Mouse (Mus musculus) gastrocnemius, postnatal 10 days (tissue): Measurements from ENCODE around the gene Fbxo41. TPM values are rescaled to one million over a fixed set of nuclear protein-coding genes. Genes with fewer than 3 reads are reported as not detected.
"Not testable (repeated sequence)": the region's sequence is repeated elsewhere in the genome, so short reads cannot be mapped to it uniquely, and the experiment has no call there.

Source experiments
- DNase-seq: peaks from one replicate; pipeline ENCODE4 v3.0.0; 2021; ENCODE audit warnings: mixed read lengths
- total RNA-seq, 2 experiments: library from RNA; stranded (reverse); gene quantifications; 2 replicates each; pipeline ENCODE4 v1.2.3; 2021

The Fbxo41 gene
- total RNA-seq, 2 experiments from 2014 or later: 0.14 TPM

- no peak for DNase-seq
Measured at GRCm38 (mm10) chr6:85490252-85490651, 12.5 kb downstream of the Fbxo41 start.

- DNase-seq: no peak
Measured at GRCm38 (mm10) chr6:85489717-85490116, 13.1 kb downstream of the Fbxo41 start.

- DNase-seq: no peak
Measured at GRCm38 (mm10) chr6:85488510-85488909, 14.3 kb downstream of the Fbxo41 start.

GRCm38 (mm10) chr6:85485738-85486137 is 17.1 kb downstream of the Fbxo41 start:
- no peak for DNase-seq

- no peak for DNase-seq
Measured at GRCm38 (mm10) chr6:85483843-85484721, 18.7 kb downstream of the Fbxo41 start.

GRCm38 (mm10) chr6:85480685-85481084 is 22.1 kb downstream of the Fbxo41 start:
- DNase-seq: no peak

GRCm38 (mm10) chr6:85479979-85480378 is 22.8 kb downstream of the Fbxo41 start:
- DNase-seq: no peak

- DNase-seq: no peak
Measured at GRCm38 (mm10) chr6:85478416-85478815, 24.4 kb downstream of the Fbxo41 start.

- DNase-seq: peak; percentile 35
Measured at GRCm38 (mm10) chr6:85477366-85477917, 25.4 kb downstream of the Fbxo41 start.

- DNase-seq: no peak
Measured at GRCm38 (mm10) chr6:85475581-85475980, 27.2 kb downstream of the Fbxo41 start.

GRCm38 (mm10) chr6:85472542-85472941 is 30.3 kb downstream of the Fbxo41 start:
- no peak for DNase-seq

GRCm38 (mm10) chr6:85471962-85472361 is 30.8 kb downstream of the Fbxo41 start:
- no peak for DNase-seq

GRCm38 (mm10) chr6:85469660-85470430 is 32.9 kb downstream of the Fbxo41 start:
- DNase-seq: no peak

- no peak for DNase-seq
Measured at GRCm38 (mm10) chr6:85465381-85465780, 37.4 kb downstream of the Fbxo41 start.

GRCm38 (mm10) chr6:85459621-85460020 is 43.2 kb downstream of the Fbxo41 start:
- no peak for DNase-seq

- DNase-seq: no peak
Measured at GRCm38 (mm10) chr6:85452816-85453215, 50.0 kb downstream of the Fbxo41 start.

GRCm38 (mm10) chr6:85452411-85452665 is 50.5 kb downstream of the Fbxo41 start:
- DNase-seq: no peak

GRCm38 (mm10) chr6:85451664-85452410 is 51.0 kb downstream of the Fbxo41 start, which contains the start of gene Pradc1:
Gene Pradc1, minus strand, starts transcription at chr6:85451970.
- peak; percentile 89 for DNase-seq

GRCm38 (mm10) chr6:85450697-85451663 is 51.8 kb downstream of the Fbxo41 start, which contains the start of gene Cct7:
Gene Cct7, plus strand, starts transcription at chr6:85451514.
- DNase-seq: peak; percentile 98

GRCm38 (mm10) chr6:85450140-85450539 is 52.7 kb downstream of the Fbxo41 start:
- not testable (repeated sequence) for DNase-seq

GRCm38 (mm10) chr6:85447351-85447750 is 55.4 kb downstream of the Fbxo41 start:
- DNase-seq: no peak
